Mouse (Mus musculus): ENCODE measurements around the gene D17Wsu92e. TPM values are rescaled to one million over a fixed set of nuclear protein-coding genes. Genes with fewer than 3 reads are reported as not detected.

D17Wsu92e gene
- polyA plus RNA-seq, 1 experiment from 2014 or later = 19.6 TPM

DNA sequence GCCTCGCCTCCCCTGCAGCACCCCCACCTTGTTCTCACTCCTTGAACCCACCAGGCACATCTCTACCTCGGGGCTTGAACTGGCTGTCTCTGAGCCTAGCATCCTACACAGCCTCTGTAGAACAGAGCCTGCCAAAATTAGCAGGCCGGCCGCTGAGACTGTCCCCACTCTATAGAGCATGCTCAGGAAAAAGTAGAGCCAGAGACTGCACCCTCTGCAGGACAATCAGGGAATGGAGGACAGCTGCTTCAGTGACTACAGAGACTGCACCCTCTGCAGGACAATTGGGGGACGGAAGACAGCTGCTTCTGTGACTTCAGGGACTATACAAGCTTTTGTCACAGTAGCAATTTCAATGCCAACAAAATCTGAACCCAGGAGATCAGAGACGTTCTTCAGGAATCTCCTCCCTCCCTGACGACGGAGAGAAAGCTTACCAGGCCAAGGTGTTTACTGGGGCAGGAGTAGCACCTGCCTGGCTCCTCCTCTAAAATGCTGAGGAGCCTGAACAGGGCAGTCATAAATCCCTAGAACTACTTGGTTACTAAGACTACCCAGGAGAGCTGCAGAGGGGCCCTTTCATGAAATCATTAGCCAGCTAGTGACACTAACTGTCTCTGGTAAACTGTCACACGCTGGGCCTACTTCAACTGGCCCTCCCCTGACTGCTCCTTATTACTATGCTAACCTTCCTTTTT is 58.7 kb downstream of the D17Wsu92e start:
- ATAC-seq (replicated peaks; ENCODE audit: low FRiP score, low read depth) = peak; percentile 69
- no peaks in the 10 kb centered on the region for H3K4me1 ChIP-seq (replicated peaks; ENCODE audit: insufficient read depth, low read length)
- no peak overlapping the region for H3K27ac ChIP-seq
- WGBS = 34% methylated on average over 9 of the region's 9 CpGs
- no peak overlapping the region for H3K4me3 ChIP-seq (replicated peaks; ENCODE audit: low read depth, low read length)
- H3K4me2 ChIP-seq (ENCODE audit: low read length) = no peak overlapping the region
- peak; percentile 94 for DNase-seq (ENCODE audit: low spot score)
- no peaks in the 10 kb centered on the region for H3K9me3 ChIP-seq (replicated peaks; ENCODE audit: low read length)
- peaks cover 20% of the 10 kb centered on the region; the same call in 1 of the 2 replicates for H3K36me3 ChIP-seq (ENCODE audit: insufficient read depth, low read length)
- peak; percentile 98 for TF ChIP-seq CTCF (IDR thresholded peaks at IDR 0.05; ENCODE audit: low read depth)
- H3K27me3 ChIP-seq (ENCODE audit: insufficient read depth, low read length) = no peaks in the 10 kb centered on the region
- no peak overlapping the region for H3K9ac ChIP-seq (ENCODE audit: low read depth, low read length)

DNA sequence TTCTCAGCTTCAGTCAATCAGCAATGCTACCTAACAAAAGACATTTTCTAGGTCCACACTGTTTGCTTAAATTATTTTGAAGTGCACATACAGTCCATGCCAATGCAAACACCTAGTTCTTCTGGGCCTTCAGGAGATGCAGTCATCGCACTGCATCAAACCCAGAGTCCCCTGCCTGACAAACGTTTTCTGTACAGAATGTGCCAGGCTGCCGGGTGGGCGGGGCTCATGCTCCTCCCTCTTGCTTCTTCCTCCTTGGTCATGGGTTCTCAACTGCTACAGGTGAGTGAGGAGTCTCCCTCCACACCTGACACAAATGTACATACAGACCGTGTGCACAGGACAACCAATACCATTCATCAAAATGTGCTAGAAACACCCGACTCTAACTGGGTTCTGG is 60.3 kb downstream of the D17Wsu92e start:
- H3K4me2 ChIP-seq (ENCODE audit: low read length) = no peak overlapping the region
- WGBS = 74% methylated on average over 6 of the region's 6 CpGs
- H3K36me3 ChIP-seq (ENCODE audit: insufficient read depth, low read length) = peaks cover 12% of the 10 kb centered on the region; the same call in 1 of the 2 replicates
- H3K4me1 ChIP-seq (replicated peaks; ENCODE audit: insufficient read depth, low read length) = no peaks in the 10 kb centered on the region
- H3K4me3 ChIP-seq (replicated peaks; ENCODE audit: low read depth, low read length) = no peak overlapping the region
- no peaks in the 10 kb centered on the region for H3K27me3 ChIP-seq (ENCODE audit: insufficient read depth, low read length)
- no peak for TF ChIP-seq CTCF (IDR thresholded peaks at IDR 0.05; ENCODE audit: low read depth)
- DNase-seq (ENCODE audit: low spot score) (no peak), ATAC-seq (replicated peaks; ENCODE audit: low FRiP score, low read depth) (no peak)
- H3K9me3 ChIP-seq (replicated peaks; ENCODE audit: low read length) = no peaks in the 10 kb centered on the region
- H3K27ac ChIP-seq = no peak overlapping the region
- no peak overlapping the region for H3K9ac ChIP-seq (ENCODE audit: low read depth, low read length)

- Histone ChIP-seq H3K27ac (no peak overlapping the region), H3K27me3 (ENCODE audit: insufficient read depth, low read length) (no peaks in the 10 kb centered on the region), H3K9me3 (replicated peaks; ENCODE audit: low read length) (no peaks in the 10 kb centered on the region), H3K36me3 (ENCODE audit: insufficient read depth, low read length) (0 out of 2 replicates have a peak, but pooled peaks cover 15% of the 10 kb centered on the region), H3K4me3 (replicated peaks; ENCODE audit: low read depth, low read length) (no peak overlapping the region), H3K4me2 (ENCODE audit: low read length) (no peak overlapping the region), H3K4me1 (replicated peaks; ENCODE audit: insufficient read depth, low read length) (no peaks in the 10 kb centered on the region), H3K9ac (ENCODE audit: low read depth, low read length) (no peak overlapping the region)
- TF ChIP-seq CTCF (IDR thresholded peaks at IDR 0.05; ENCODE audit: low read depth) = no peak
- no peak for DNase-seq (ENCODE audit: low spot score)
- no peak for ATAC-seq (replicated peaks; ENCODE audit: low FRiP score, low read depth)
- 85% methylated on average over 8 of the region's 8 CpGs for WGBS
Measured at GRCm38 (mm10) chr17:27751314-27752202, 68.9 kb downstream of the D17Wsu92e start.

GRCm38 (mm10) chr17:27750451-27750942 is 70.0 kb downstream of the D17Wsu92e start:
- 83% methylated on average over 6 of the region's 6 CpGs for WGBS
- 0 out of 2 replicates have a peak, but pooled peaks cover 15% of the 10 kb centered on the region for H3K36me3 ChIP-seq (ENCODE audit: insufficient read depth, low read length)
- ATAC-seq (replicated peaks; ENCODE audit: low FRiP score, low read depth) (no peak), DNase-seq (ENCODE audit: low spot score) (no peak)
- H3K4me2 ChIP-seq (ENCODE audit: low read length) = no peak overlapping the region
- H3K27ac ChIP-seq = no peak overlapping the region
- TF ChIP-seq CTCF (IDR thresholded peaks at IDR 0.05; ENCODE audit: low read depth) = no peak
- no peak overlapping the region for H3K4me3 ChIP-seq (replicated peaks; ENCODE audit: low read depth, low read length)
- H3K9ac ChIP-seq (ENCODE audit: low read depth, low read length) = no peak overlapping the region
- H3K4me1 ChIP-seq (replicated peaks; ENCODE audit: insufficient read depth, low read length) = no peaks in the 10 kb centered on the region
- H3K27me3 ChIP-seq (ENCODE audit: insufficient read depth, low read length) = no peaks in the 10 kb centered on the region
- H3K9me3 ChIP-seq (replicated peaks; ENCODE audit: low read length) = no peaks in the 10 kb centered on the region

- no peak overlapping the region for H3K4me2 ChIP-seq (ENCODE audit: low read length)
- no peak overlapping the region for H3K27ac ChIP-seq
- H3K4me3 ChIP-seq (replicated peaks; ENCODE audit: low read depth, low read length) = no peak overlapping the region
- no peaks in the 10 kb centered on the region for H3K9me3 ChIP-seq (replicated peaks; ENCODE audit: low read length)
- H3K36me3 ChIP-seq (ENCODE audit: insufficient read depth, low read length) = 0 out of 2 replicates have a peak, but pooled peaks cover 9% of the 10 kb centered on the region
- H3K9ac ChIP-seq (ENCODE audit: low read depth, low read length) = no peak overlapping the region
- ATAC-seq (replicated peaks; ENCODE audit: low FRiP score, low read depth) (no peak), DNase-seq (ENCODE audit: low spot score) (no peak)
- H3K27me3 ChIP-seq (ENCODE audit: insufficient read depth, low read length) = no peaks in the 10 kb centered on the region
- no peak for TF ChIP-seq CTCF (IDR thresholded peaks at IDR 0.05; ENCODE audit: low read depth)
- no peaks in the 10 kb centered on the region for H3K4me1 ChIP-seq (replicated peaks; ENCODE audit: insufficient read depth, low read length)
- 92% methylated on average over 2 of the region's 2 CpGs for WGBS
Measured at GRCm38 (mm10) chr17:27748123-27748522, 72.3 kb downstream of the D17Wsu92e start.

- H3K4me2 ChIP-seq (ENCODE audit: low read length) = no peak overlapping the region
- no peak overlapping the region for H3K27ac ChIP-seq
- H3K4me3 ChIP-seq (replicated peaks; ENCODE audit: low read depth, low read length) = no peak overlapping the region
- DNase-seq (ENCODE audit: low spot score) (peak; percentile 52), ATAC-seq (replicated peaks; ENCODE audit: low FRiP score, low read depth) (no peak)
- no peaks in the 10 kb centered on the region for H3K36me3 ChIP-seq (ENCODE audit: insufficient read depth, low read length)
- H3K4me1 ChIP-seq (replicated peaks; ENCODE audit: insufficient read depth, low read length) = no peaks in the 10 kb centered on the region
- no peak for TF ChIP-seq CTCF (IDR thresholded peaks at IDR 0.05; ENCODE audit: low read depth)
- no peak overlapping the region for H3K9ac ChIP-seq (ENCODE audit: low read depth, low read length)
- no peaks in the 10 kb centered on the region for H3K9me3 ChIP-seq (replicated peaks; ENCODE audit: low read length)
- H3K27me3 ChIP-seq (ENCODE audit: insufficient read depth, low read length) = no peaks in the 10 kb centered on the region
- WGBS = 45% methylated on average over 4 of the region's 4 CpGs
Measured at GRCm38 (mm10) chr17:27746446-27746845, 74.0 kb downstream of the D17Wsu92e start.

Data from kidney, postnatal 0 days (tissue).